Mouse (Mus musculus) lung, postnatal 0 days (tissue): ENCODE data around the gene Dqx1.

Source experiments
- CTCF ChIP-seq: IDR thresholded peaks from 2 replicates; pipeline ENCODE4 v1.5.1; 2016; ENCODE audit warnings: antibody characterized with exemption, mild to moderate bottlenecking
- EP300 ChIP-seq: IDR thresholded peaks from 2 replicates; pipeline ENCODE4 v1.6.1; 2016; ENCODE audit warnings: antibody characterized with exemption, mild to moderate bottlenecking, control low read depth

DNA sequence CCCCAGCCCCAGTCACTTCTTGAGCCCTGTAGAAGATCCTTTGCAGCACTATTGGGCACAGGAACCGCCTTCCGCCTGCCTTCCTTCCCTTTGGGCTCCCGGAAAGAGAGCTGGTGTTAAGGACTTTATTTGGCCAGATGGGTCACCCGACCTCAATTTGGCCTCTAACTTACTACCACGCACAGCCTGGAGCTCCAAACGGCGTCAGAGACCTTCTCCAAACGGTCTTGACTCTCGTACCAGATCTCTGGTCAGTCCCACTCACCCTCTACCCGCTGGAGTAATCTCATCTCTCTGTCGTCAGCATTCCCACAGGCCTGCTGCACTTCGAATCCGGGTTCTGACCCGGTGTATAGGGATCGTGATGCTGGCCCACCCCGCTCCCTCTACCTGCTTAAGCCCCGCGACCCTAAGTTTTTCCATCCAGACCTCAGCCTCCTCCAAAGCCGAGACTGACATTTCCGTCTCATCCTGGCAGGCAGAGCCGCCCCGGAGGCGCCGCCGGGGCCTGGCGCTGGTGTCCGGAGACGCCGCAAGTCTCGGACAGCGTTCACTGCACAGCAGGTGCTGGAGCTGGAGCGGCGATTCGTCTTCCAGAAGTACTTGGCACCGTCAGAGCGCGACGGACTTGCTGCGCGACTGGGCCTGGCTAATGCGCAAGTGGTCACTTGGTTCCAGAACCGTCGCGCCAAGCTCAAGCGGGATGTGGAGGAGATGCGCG is 29.7 kb downstream of the Dqx1 start:
- no peak for TF ChIP-seq CTCF
- TF ChIP-seq EP300, result no peak
